Mouse (Mus musculus) cerebellum, postnatal 25 days (tissue): ENCODE measurements around the gene 1110002E22Rik.

Experiments
- DNase-seq, 2 experiments: peaks; one replicate each; pipeline ENCODE4 v3.0.0; 2021; ENCODE audit warnings: mixed read lengths in 2 of 2

The 1110002E22Rik gene

DNA sequence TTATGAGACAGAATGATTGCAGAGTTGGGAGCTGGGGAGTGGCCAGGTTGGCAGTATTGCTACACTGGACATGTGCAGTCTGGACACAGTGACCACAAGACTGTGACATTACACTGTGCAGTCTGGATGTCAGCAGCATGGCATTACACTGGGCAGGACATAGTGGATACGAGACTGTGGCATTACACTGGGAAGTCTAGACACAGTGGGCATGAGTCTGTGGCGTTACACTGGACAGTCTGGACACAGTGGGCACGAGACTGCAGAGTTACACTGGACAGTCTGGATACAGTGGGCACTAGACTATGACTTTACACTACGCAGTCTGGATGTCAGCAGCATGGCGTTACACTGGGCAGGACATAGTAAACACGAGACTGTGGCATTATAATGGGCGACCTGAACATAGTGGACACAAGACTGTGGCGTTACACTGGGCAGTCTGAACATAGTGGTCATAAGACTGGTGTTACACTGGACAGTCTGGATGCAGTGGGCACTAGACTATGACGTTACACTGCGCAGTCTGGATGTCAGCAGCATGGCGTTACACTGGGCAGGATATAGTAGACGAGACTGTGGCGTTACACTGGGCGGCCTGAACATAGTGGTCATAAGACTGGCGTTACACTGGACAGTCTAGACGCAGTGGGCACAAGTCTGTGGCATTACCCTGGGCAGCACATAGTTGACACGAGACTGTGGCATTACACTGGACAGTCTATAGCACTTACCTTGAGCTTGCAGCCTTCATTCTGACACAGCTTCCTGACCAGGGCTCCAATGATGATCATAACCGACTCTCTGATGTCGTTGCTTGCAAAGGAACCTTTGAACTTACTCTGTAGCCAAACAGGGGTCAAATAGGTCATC is 46.3 kb downstream of the 1110002E22Rik start:
- DNase-seq, result no peak

- DNase-seq, result no peak
Measured at GRCm38 (mm10) chr3:138114106-138114505, 49.3 kb downstream of the 1110002E22Rik start.

- DNase-seq, result no peak
Measured at GRCm38 (mm10) chr3:138116871-138117270, 52.0 kb downstream of the 1110002E22Rik start.

DNA sequence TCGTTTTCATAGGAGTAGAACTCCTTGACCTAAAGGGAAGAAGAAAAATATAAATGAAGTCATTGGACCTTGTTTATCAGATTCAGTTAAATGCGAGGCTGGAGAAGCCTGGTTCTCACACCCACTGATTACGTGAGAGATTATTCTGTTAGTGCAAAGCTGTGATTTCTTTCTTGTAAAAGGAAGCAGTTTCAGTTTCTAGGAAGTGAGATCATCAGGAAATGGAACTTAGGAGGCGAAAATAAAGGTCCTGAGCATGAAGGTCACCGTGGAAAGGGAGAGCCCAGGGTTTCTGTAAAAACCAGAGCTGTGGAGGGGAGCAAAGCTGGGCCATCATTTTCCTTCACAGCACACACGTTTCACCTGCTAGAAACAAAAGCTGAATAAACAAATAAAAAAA is 53.5 kb downstream of the 1110002E22Rik start:
- DNase-seq, result no peak

DNA sequence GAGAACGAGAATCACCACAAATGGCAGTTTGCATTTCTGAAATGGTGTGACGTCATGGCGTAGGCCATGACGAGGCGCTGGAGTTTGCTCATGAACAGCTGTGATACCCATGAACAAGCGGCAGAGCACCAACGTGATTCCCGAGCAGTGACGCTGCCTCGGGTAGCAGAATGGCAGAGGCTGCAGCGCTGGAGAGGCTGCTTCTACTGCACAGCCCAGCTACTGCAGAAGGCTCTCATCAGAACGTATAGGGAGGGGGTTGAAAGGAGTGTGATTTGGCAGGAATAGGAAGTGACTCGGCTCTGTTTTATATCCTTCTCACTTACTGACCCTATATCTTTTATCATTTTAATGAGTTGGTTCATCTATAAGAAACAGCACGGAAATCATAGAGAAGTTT is 54.0 kb downstream of the 1110002E22Rik start:
- no peak for DNase-seq

GRCm38 (mm10) chr3:138119444-138120105 is 54.7 kb downstream of the 1110002E22Rik start:
- DNase-seq, result no peak

- DNase-seq, result no peak
Measured at GRCm38 (mm10) chr3:138121461-138121860, 56.6 kb downstream of the 1110002E22Rik start.

DNA sequence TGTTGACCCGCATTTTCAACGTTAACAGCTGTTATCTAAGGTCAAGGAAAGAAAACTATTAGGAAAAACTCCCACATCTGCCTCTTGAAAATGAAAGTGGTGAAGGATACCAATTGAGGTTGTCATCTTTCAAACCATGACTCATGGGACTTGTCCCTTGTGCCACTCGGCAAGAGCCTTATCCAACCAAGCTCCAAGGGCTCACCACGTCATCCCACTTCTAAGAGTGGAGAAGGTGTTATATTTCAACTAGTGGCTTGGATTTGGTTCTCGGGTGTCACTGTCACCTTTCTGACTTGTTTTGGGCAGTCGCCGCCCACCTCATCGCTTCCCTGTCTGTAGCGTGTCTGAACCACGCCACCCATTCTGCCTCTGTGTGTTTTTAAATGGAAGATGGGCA is 59.0 kb downstream of the 1110002E22Rik start:
- DNase-seq, result no peak

DNA sequence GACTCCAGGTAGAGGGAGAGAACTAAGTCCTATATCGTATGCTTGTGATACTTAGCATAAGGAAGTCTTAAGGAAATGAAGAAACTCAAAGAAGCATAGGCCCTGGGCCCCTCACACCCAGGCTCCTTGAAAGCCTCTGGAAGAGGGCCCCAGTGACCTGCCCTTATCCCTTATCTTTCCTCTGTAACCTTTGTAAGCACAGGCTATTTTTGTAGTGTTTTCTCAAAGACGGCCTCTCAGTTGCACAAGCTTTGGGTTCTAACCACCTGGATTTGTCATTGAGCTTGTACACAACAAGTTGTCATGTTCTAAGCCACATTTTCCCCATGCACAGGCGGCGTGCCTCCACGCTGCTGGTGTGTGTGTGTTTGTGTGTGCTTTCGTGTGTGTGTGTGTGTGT is 64.3 kb downstream of the 1110002E22Rik start:
- DNase-seq, result no peak

DNA sequence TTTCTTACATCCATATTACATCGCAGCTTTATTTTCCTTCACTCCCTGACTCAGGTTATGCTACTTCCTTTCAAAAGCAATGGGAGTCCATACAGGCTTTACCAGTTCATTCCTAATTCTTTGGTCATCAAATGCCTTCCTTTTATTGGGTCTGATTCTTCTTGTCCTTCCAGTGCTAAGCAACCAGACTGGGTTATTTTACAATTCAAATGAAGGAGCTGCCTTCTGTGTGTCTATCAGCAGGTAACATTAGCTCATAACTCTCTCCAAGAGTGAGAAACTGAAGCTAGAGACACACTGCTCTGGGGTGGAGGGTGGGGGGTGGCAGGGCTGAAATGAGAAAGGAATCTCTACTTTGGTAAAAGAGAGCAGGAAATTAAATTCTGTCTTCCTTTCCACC is 65.8 kb downstream of the 1110002E22Rik start:
- DNase-seq, result no peak
